Mouse (Mus musculus) embryonic facial prominence, embryonic 11.5 days (tissue): ENCODE results near the gene Smyd2. TPM values are rescaled to one million over a fixed set of nuclear protein-coding genes. Genes with fewer than 3 reads are reported as not detected.

Experiments
- ATAC-seq: fragments of 200-750 bp; cut with Nextera tagmentation; replicated peaks from 2 replicates; pipeline ENCODE4 v1.8.0; 2017; ENCODE audit warnings: low read depth; ENCODE audit not compliant: insufficient number of reproducible peaks, low FRiP score, low TSS enrichment
- DNase-seq: peaks from one replicate; pipeline ENCODE4 v3.0.0-alpha.2; 2015; ENCODE audit warnings: low spot score
- H3K27ac ChIP-seq: fragments of 300-500 bp; sonication (generic); replicated peaks from 2 replicates; pipeline ENCODE4 v1.5.1; 2014; ENCODE audit warnings: mild to moderate bottlenecking, low read depth, low read length, control low read depth
- H3K27me3 ChIP-seq: fragments of 300-500 bp; sonication (generic); 2 replicates; pipeline ENCODE4 v1.6.1; 2014; ENCODE audit warnings: mild to moderate bottlenecking, low read length, moderate library complexity, mixed read lengths; ENCODE audit not compliant: control insufficient read depth, insufficient read depth
- H3K36me3 ChIP-seq: fragments of 300-500 bp; sonication (generic); replicated peaks from 2 replicates; pipeline ENCODE4 v1.6.1; 2014; ENCODE audit warnings: low read depth, mild to moderate bottlenecking, low read length, moderate library complexity, mixed read lengths; ENCODE audit not compliant: control insufficient read depth, insufficient read depth
- H3K4me1 ChIP-seq: fragments of 300-500 bp; sonication (generic); 2 replicates; pipeline ENCODE4 v1.6.1; 2014; ENCODE audit warnings: low read length, mixed read lengths; ENCODE audit not compliant: control insufficient read depth, insufficient read depth
- H3K4me2 ChIP-seq: fragments of 300-500 bp; sonication (generic); 2 replicates; pipeline ENCODE4 v1.6.1; 2014; ENCODE audit warnings: low read depth, mild to moderate bottlenecking, control low read depth, low read length, moderate library complexity
- H3K4me3 ChIP-seq: fragments of 300-500 bp; sonication (generic); 2 replicates; pipeline ENCODE4 v1.5.1; 2014; ENCODE audit warnings: low read depth, low read length, control low read depth
- H3K9ac ChIP-seq: fragments of 300-500 bp; sonication (generic); replicated peaks from 2 replicates; pipeline ENCODE4 v1.6.1; 2014; ENCODE audit warnings: mild to moderate bottlenecking, control low read depth, low read length
- H3K9me3 ChIP-seq: fragments of 300-500 bp; sonication (generic); replicated peaks from 2 replicates; pipeline ENCODE4 v1.6.1; 2016; ENCODE audit warnings: mild to moderate bottlenecking, low read length, inconsistent platforms, mixed read lengths; ENCODE audit not compliant: control insufficient read depth
- WGBS: fragments of 180-500 bp; shearing (Covaris S2); extraction: QIAGEN DNeasy Blood & Tissue Kit; methylation state at CpG from one replicate; pipeline ENCODE4 v1.1.7; 2014; 5-methylcytosine and 5-hydroxymethylcytosine counted together
- polyA plus RNA-seq: library from polyadenylated mRNA; unstranded; fragments of >200 nt; fragmentation: Nextera tagmentation; extraction: Ambion mirVana; gene quantifications from 2 replicates; pipeline ENCODE4 v1.2.1, GENCODE M21; 2014

The Smyd2 gene
- polyA plus RNA-seq, 1 experiment from 2014 or later, result 88.8 TPM

DNA sequence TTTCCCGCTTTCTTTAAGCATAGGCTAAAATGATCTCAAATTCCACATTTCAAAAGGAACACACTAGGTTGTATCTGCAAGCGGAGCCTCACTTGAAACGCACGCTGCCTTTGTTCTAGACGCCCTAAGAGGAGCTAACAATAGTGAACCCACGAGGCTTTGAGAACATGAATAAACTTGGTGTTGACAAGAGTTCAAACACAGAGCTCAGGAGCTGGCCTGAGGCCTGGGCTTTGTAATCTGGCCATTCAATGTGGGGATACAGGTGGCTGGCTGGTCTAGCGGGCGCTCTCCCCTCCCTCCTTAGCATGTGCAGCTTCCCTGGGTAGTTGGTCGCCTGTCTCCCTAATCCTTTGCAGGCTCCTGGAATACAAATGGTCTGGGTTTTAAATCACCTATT is 24.3 kb downstream of the Smyd2 start:
- 79% methylated on average over 9 of the region's 9 CpGs for WGBS
- H3K36me3 ChIP-seq, result no peaks in the 10 kb centered on the region; the same call in none of the 2 replicates
- no peak overlapping the region for H3K4me2 ChIP-seq
- H3K4me1 ChIP-seq, result no peaks in the 10 kb centered on the region
- no peak overlapping the region for H3K9ac ChIP-seq
- no peaks in the 10 kb centered on the region for H3K9me3 ChIP-seq
- no peaks in the 10 kb centered on the region for H3K27me3 ChIP-seq
- H3K27ac ChIP-seq, result no peak overlapping the region
- H3K4me3 ChIP-seq, result no peak overlapping the region
- ATAC-seq (no peak), DNase-seq (no peak)

GRCm38 (mm10) chr1:189894191-189894590 is 28.0 kb downstream of the Smyd2 start:
- H3K27ac ChIP-seq, result no peak overlapping the region
- no peaks in the 10 kb centered on the region for H3K9me3 ChIP-seq
- H3K27me3 ChIP-seq, result no peaks in the 10 kb centered on the region
- no peak for ATAC-seq
- H3K9ac ChIP-seq, result no peak overlapping the region
- H3K36me3 ChIP-seq, result no peaks in the 10 kb centered on the region; the same call in none of the 2 replicates
- no peak for DNase-seq
- H3K4me1 ChIP-seq, result no peaks in the 10 kb centered on the region
- WGBS, result 90% methylated on average over 9 of the region's 9 CpGs
- H3K4me3 ChIP-seq, result no peak overlapping the region
- no peak overlapping the region for H3K4me2 ChIP-seq

- Histone ChIP-seq H3K36me3 (no peaks in the 10 kb centered on the region; the same call in 1 of the 2 replicates), H3K27ac (no peak overlapping the region), H3K9ac (no peak overlapping the region), H3K4me2 (no peak overlapping the region), H3K4me3 (no peak overlapping the region), H3K9me3 (no peaks in the 10 kb centered on the region), H3K4me1 (no peaks in the 10 kb centered on the region), H3K27me3 (no peaks in the 10 kb centered on the region)
- DNase-seq, result no peak
- WGBS, result 58% methylated on average over 10 of the region's 10 CpGs
- no peak for ATAC-seq
These were observed 33.4 kb downstream of the Smyd2 start for GRCm38 (mm10) chr1:189888749-189889148.

- DNase-seq (peak; percentile 74), ATAC-seq (no peak)
- Histone ChIP-seq H3K9me3 (no peaks in the 10 kb centered on the region), H3K27ac (no peak overlapping the region), H3K27me3 (no peaks in the 10 kb centered on the region), H3K4me2 (no peak overlapping the region), H3K4me3 (no peak overlapping the region), H3K4me1 (no peaks in the 10 kb centered on the region), H3K9ac (no peak overlapping the region), H3K36me3 (no peaks in the 10 kb centered on the region)
- 31% methylated on average over 7 of the region's 7 CpGs for WGBS
These were observed 34.6 kb downstream of the Smyd2 start for GRCm38 (mm10) chr1:189887518-189887917.

GRCm38 (mm10) chr1:189885975-189886374 is 36.2 kb downstream of the Smyd2 start:
- Histone ChIP-seq H3K27ac (no peak overlapping the region), H3K27me3 (no peaks in the 10 kb centered on the region), H3K9ac (no peak overlapping the region), H3K4me3 (no peak overlapping the region), H3K4me1 (no peaks in the 10 kb centered on the region), H3K4me2 (no peak overlapping the region), H3K36me3 (no peaks in the 10 kb centered on the region), H3K9me3 (no peaks in the 10 kb centered on the region)
- no peak for DNase-seq
- whole genome bisulfite sequencing, result 78% methylated on average over 6 of the region's 6 CpGs
- no peak for ATAC-seq

GRCm38 (mm10) chr1:189884951-189885350 is 37.2 kb downstream of the Smyd2 start:
- WGBS, result 75% methylated on average over 13 of the region's 13 CpGs
- H3K27ac ChIP-seq, result no peak overlapping the region

DNA sequence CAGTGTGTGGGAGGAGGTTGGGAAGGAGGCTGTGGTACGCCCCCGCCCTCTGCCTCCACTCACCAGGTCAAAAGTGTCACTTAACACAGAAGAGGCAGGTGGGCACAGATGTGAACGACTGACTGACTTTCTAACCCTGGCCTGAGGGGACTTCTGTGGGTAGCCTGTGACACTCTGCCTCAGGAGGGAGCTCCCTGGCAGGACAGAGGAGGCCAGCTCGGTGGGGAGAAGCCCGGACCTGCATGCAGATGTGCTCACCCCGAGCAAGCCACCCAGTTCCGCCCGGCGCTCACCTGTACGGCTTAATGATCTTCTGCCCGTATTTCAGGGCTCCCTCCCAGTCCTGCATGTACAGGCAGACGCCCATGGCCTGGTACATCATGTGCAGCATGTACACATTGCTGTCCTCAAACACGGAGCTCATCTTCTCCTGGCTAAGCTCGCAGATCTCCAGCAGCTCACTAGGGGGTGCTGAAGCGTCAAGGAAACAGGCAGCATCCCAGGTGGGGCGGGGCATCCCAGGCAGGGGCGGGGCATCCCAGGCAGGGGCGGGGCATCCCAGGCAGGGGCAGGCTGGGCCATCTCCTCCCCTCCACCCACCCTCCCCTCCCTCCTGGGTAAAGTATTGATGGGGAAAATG is 38.5 kb downstream of the Smyd2 start:
- WGBS, result 39% methylated on average over 18 of the region's 18 CpGs
- DNase-seq (peak; percentile 47), ATAC-seq (no peak)
- Histone ChIP-seq H3K4me2 (no peak overlapping the region), H3K27ac (no peak overlapping the region), H3K4me1 (no peaks in the 10 kb centered on the region), H3K9me3 (no peaks in the 10 kb centered on the region), H3K4me3 (no peak overlapping the region), H3K9ac (no peak overlapping the region), H3K27me3 (no peaks in the 10 kb centered on the region), H3K36me3 (no peaks in the 10 kb centered on the region)

More at GRCm38 (mm10) chr1:189884951-189885350, 37.2 kb downstream of the Smyd2 start:
- no peak overlapping the region for H3K4me2 ChIP-seq
- no peaks in the 10 kb centered on the region for H3K9me3 ChIP-seq
- no peaks in the 10 kb centered on the region for H3K4me1 ChIP-seq
- no peak for ATAC-seq
- no peaks in the 10 kb centered on the region for H3K27me3 ChIP-seq
- H3K9ac ChIP-seq, result no peak overlapping the region; the same call in 1 of the 2 replicates
- no peak overlapping the region for H3K4me3 ChIP-seq
- DNase-seq, result no peak
- H3K36me3 ChIP-seq, result no peaks in the 10 kb centered on the region

GRCm38 (mm10) chr1:189882886-189883285 is 39.3 kb downstream of the Smyd2 start:
- Histone ChIP-seq H3K4me1 (no peaks in the 10 kb centered on the region), H3K36me3 (no peaks in the 10 kb centered on the region), H3K4me2 (no peak overlapping the region), H3K9ac (no peak overlapping the region), H3K4me3 (no peak overlapping the region), H3K9me3 (no peaks in the 10 kb centered on the region), H3K27me3 (no peaks in the 10 kb centered on the region), H3K27ac (no peak overlapping the region)
- ATAC-seq (no peak), DNase-seq (peak; percentile 67)
- 40% methylated on average over 7 of the region's 7 CpGs for WGBS
